Mouse (Mus musculus) stomach, embryonic 16.5 days (tissue): ENCODE data around the gene Frmd8. TPM values are rescaled to one million over a fixed set of nuclear protein-coding genes. Genes with fewer than 3 reads are reported as not detected.

Source experiments
- ATAC-seq: fragments of 200-750 bp; cut with Nextera tagmentation; 2 replicates; pipeline ENCODE4 v1.8.0; 2017; ENCODE audit warnings: moderate number of reproducible peaks, moderate TSS enrichment; ENCODE audit not compliant: insufficient read depth, low FRiP score
- H3K27ac ChIP-seq: fragments of 300-500 bp; sonication (generic); 2 replicates; pipeline ENCODE4 v1.5.1; 2014; ENCODE audit warnings: low read length
- H3K27me3 ChIP-seq: fragments of 300-500 bp; sonication (generic); 2 replicates; pipeline ENCODE4 v1.6.1; 2014; ENCODE audit warnings: low read length, control low read depth, mixed read lengths; ENCODE audit not compliant: control insufficient read depth, insufficient read depth
- H3K36me3 ChIP-seq: fragments of 300-500 bp; sonication (generic); 2 replicates; pipeline ENCODE4 v1.6.1; 2014; ENCODE audit warnings: low read length; ENCODE audit not compliant: control insufficient read depth, insufficient read depth
- H3K4me1 ChIP-seq: fragments of 300-500 bp; sonication (generic); 2 replicates; pipeline ENCODE4 v1.6.1; 2014; ENCODE audit warnings: low read length, control low read depth, mixed read lengths; ENCODE audit not compliant: control insufficient read depth, insufficient read depth
- H3K4me2 ChIP-seq: fragments of 300-500 bp; sonication (generic); 2 replicates; pipeline ENCODE4 v1.6.1; 2014; ENCODE audit warnings: low read depth, low read length, mixed read lengths
- H3K4me3 ChIP-seq: fragments of 300-500 bp; sonication (generic); replicated peaks from 2 replicates; pipeline ENCODE4 v1.5.1; 2014; ENCODE audit warnings: mild to moderate bottlenecking, low read length
- H3K9ac ChIP-seq: fragments of 300-500 bp; sonication (generic); 2 replicates; pipeline ENCODE4 v1.6.1; 2014; ENCODE audit warnings: low read length
- H3K9me3 ChIP-seq: fragments of 300-500 bp; sonication (generic); replicated peaks from 2 replicates; pipeline ENCODE4 v1.6.1; 2016; ENCODE audit warnings: low read length, control low read depth; ENCODE audit not compliant: control insufficient read depth
- WGBS: fragments of 180-500 bp; shearing (Covaris S2); extraction: QIAGEN DNeasy Blood & Tissue Kit; methylation state at CpG from one replicate; pipeline ENCODE4 v1.1.7; 2014; 5-methylcytosine and 5-hydroxymethylcytosine counted together
- polyA plus RNA-seq: library from polyadenylated mRNA; unstranded; fragments of >200 nt; fragmentation: Nextera tagmentation; extraction: Ambion mirVana; gene quantifications from 2 replicates; pipeline ENCODE4 v1.2.1, GENCODE M21; 2015

Gene Frmd8
- polyA plus RNA-seq, 1 experiment from 2014 or later, result 29.5 TPM

DNA sequence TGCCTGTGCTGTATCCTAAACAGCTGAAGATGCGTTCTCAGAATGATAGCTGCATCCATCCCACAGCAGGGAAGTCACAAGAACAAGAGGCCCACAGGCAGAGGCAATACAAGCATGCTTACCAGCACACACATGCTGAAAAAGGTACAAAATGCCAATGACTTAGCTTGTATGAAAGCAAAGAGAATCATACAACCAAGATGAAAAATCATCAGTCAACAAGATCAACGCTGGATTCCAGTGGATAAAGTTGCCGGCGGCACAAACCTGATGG is 36.2 kb downstream of the Frmd8 start:
- H3K27ac ChIP-seq, result peak overlapping the region; percentile 34; the same call in 1 of the 2 replicates
- H3K9ac ChIP-seq, result no peak overlapping the region
- H3K4me1 ChIP-seq, result peaks cover 23% of the 10 kb centered on the region
- H3K36me3 ChIP-seq, result peaks cover 5% of the 10 kb centered on the region; the same call in 1 of the 2 replicates
- ATAC-seq, result no peak
- H3K4me3 ChIP-seq, result no peak overlapping the region
- no peaks in the 10 kb centered on the region for H3K27me3 ChIP-seq
- H3K4me2 ChIP-seq, result no peak overlapping the region
- no peaks in the 10 kb centered on the region for H3K9me3 ChIP-seq
- 88% methylated on average over 4 of the region's 4 CpGs for WGBS

GRCm38 (mm10) chr19:5838136-5838891 is 36.8 kb downstream of the Frmd8 start:
- H3K9me3 ChIP-seq, result no peaks in the 10 kb centered on the region
- no peaks in the 10 kb centered on the region for H3K27me3 ChIP-seq
- ATAC-seq, result no peak
- peaks cover 5% of the 10 kb centered on the region; the same call in 1 of the 2 replicates for H3K36me3 ChIP-seq
- WGBS, result 75% methylated on average over 12 of the region's 12 CpGs
- H3K4me3 ChIP-seq, result no peak overlapping the region
- peak overlapping the region; percentile 34; the same call in 1 of the 2 replicates for H3K27ac ChIP-seq
- H3K4me1 ChIP-seq, result peaks cover 23% of the 10 kb centered on the region
- no peak overlapping the region for H3K9ac ChIP-seq
- no peak overlapping the region for H3K4me2 ChIP-seq

GRCm38 (mm10) chr19:5837606-5838005 is 37.5 kb downstream of the Frmd8 start:
- H3K9ac ChIP-seq, result no peak overlapping the region
- ATAC-seq, result no peak
- H3K4me2 ChIP-seq, result no peak overlapping the region
- no peaks in the 10 kb centered on the region for H3K27me3 ChIP-seq
- H3K9me3 ChIP-seq, result no peaks in the 10 kb centered on the region
- peaks cover 16% of the 10 kb centered on the region for H3K4me1 ChIP-seq
- H3K27ac ChIP-seq, result no peak overlapping the region
- WGBS, result 63% methylated on average over 8 of the region's 8 CpGs
- H3K36me3 ChIP-seq, result peaks cover 5% of the 10 kb centered on the region; the same call in 1 of the 2 replicates
- H3K4me3 ChIP-seq, result no peak overlapping the region

- 68% methylated on average over 10 of the region's 10 CpGs for WGBS
- no peak overlapping the region for H3K27ac ChIP-seq
- no peaks in the 10 kb centered on the region for H3K9me3 ChIP-seq
- H3K4me3 ChIP-seq, result no peak overlapping the region
- peaks cover 5% of the 10 kb centered on the region; the same call in 1 of the 2 replicates for H3K36me3 ChIP-seq
- no peak overlapping the region for H3K4me2 ChIP-seq
- no peak for ATAC-seq
- H3K4me1 ChIP-seq, result peaks cover 11% of the 10 kb centered on the region
- no peaks in the 10 kb centered on the region for H3K27me3 ChIP-seq
- no peak overlapping the region for H3K9ac ChIP-seq
Measured at GRCm38 (mm10) chr19:5836941-5837572, 38.0 kb downstream of the Frmd8 start.

GRCm38 (mm10) chr19:5835922-5836430 is 39.1 kb downstream of the Frmd8 start:
- WGBS, result 82% methylated on average over 8 of the region's 8 CpGs
- Histone ChIP-seq H3K4me3 (no peak overlapping the region), H3K36me3 (peaks cover 5% of the 10 kb centered on the region; the same call in 1 of the 2 replicates), H3K27me3 (no peaks in the 10 kb centered on the region), H3K4me2 (no peak overlapping the region), H3K27ac (no peak overlapping the region), H3K9me3 (no peaks in the 10 kb centered on the region), H3K9ac (no peak overlapping the region), H3K4me1 (peaks cover 11% of the 10 kb centered on the region; the same call in 1 of the 2 replicates)
- ATAC-seq, result no peak

GRCm38 (mm10) chr19:5835054-5835921 is 39.8 kb downstream of the Frmd8 start:
- Histone ChIP-seq H3K9me3 (no peaks in the 10 kb centered on the region), H3K4me2 (no peak overlapping the region), H3K4me1 (peaks cover 5% of the 10 kb centered on the region; the same call in 1 of the 2 replicates), H3K27me3 (no peaks in the 10 kb centered on the region), H3K27ac (no peak overlapping the region), H3K4me3 (no peak overlapping the region), H3K36me3 (peaks cover 5% of the 10 kb centered on the region; the same call in 1 of the 2 replicates), H3K9ac (no peak overlapping the region)
- no peak for ATAC-seq
- WGBS, result 86% methylated on average over 10 of the region's 10 CpGs

- no peaks in the 10 kb centered on the region for H3K27me3 ChIP-seq
- peaks cover 5% of the 10 kb centered on the region; the same call in 1 of the 2 replicates for H3K36me3 ChIP-seq
- H3K27ac ChIP-seq, result no peak overlapping the region
- H3K9me3 ChIP-seq, result no peaks in the 10 kb centered on the region
- H3K4me1 ChIP-seq, result peaks cover 4% of the 10 kb centered on the region; the same call in 1 of the 2 replicates
- no peak overlapping the region for H3K4me2 ChIP-seq
- ATAC-seq, result no peak
- H3K4me3 ChIP-seq, result no peak overlapping the region
- 78% methylated on average over 12 of the region's 12 CpGs for WGBS
- no peak overlapping the region for H3K9ac ChIP-seq
Measured at GRCm38 (mm10) chr19:5834260-5834925, 40.7 kb downstream of the Frmd8 start.

DNA sequence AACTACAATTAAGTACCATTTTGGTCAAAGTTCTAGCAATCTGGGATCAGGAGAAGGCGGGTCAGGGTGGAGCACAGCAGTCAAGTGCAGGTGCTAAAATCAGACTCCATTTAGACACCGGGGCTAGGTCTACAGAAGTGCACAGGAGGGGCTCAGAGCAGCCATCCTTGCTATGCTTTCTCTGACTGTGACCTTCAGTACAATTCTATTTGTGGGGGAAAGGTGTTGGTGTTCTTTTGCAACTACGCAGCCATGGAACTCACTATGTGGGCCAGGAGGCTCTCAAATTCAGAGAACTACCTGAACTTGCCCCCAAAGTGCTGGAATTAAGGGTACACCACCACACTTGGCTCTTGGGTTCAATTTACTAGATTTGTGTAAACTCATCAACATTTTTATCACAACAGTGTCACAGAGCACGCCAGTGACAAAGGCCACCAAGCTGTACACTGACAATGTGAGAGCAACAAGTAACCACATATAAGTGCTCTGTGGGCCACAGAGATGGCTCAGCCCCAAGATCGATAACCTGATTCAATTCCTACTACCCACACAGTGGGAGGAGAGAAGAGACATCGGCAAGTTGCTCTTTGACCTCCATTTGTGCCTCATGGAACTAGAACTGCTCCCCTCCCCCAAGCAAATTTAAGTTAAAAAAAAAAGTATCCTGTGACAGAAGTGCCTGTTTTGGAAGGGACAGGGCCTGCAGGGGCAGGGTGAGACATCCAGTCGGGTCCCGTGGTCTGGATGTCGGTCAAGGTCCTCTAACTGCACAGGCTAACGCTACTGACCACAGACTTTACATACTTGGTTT is 41.6 kb downstream of the Frmd8 start:
- ATAC-seq, result no peak
- 0 out of 2 replicates have a peak, but pooled peaks cover 4% of the 10 kb centered on the region for H3K4me1 ChIP-seq
- no peak overlapping the region for H3K4me3 ChIP-seq
- H3K36me3 ChIP-seq, result peaks cover 5% of the 10 kb centered on the region; the same call in 1 of the 2 replicates
- no peaks in the 10 kb centered on the region for H3K9me3 ChIP-seq
- H3K27me3 ChIP-seq, result no peaks in the 10 kb centered on the region
- no peak overlapping the region for H3K4me2 ChIP-seq
- no peak overlapping the region for H3K9ac ChIP-seq
- WGBS, result 82% methylated on average over 10 of the region's 10 CpGs
- no peak overlapping the region for H3K27ac ChIP-seq
